Mouse (Mus musculus) ovary, postnatal 36 days (tissue): ENCODE results near the gene Synj1.

ENCODE experiments used
- DNase-seq: peaks from one replicate; pipeline ENCODE4 v3.0.0; 2022; ENCODE audit warnings: low spot score, mixed read lengths

Gene Synj1

GRCm38 (mm10) chr16:90946977-90947376 lies 64.1 kb downstream of the Synj1 start:
- DNase-seq = no peak

- DNase-seq = no peak
Measured at GRCm38 (mm10) chr16:90941246-90941645, 69.9 kb downstream of the Synj1 start.

- DNase-seq = peak; percentile 92
Measured at GRCm38 (mm10) chr16:90934687-90935328, 76.3 kb downstream of the Synj1 start, which contains the start of gene Cfap298. TSS of gene Cfap298 (minus strand) at chr16:90935114.

- peak; percentile 66 for DNase-seq
Measured at GRCm38 (mm10) chr16:90934193-90934686, 76.9 kb downstream of the Synj1 start.

GRCm38 (mm10) chr16:90933534-90934176 lies 77.5 kb downstream of the Synj1 start:
- DNase-seq = no peak

- DNase-seq = no peak
Measured at GRCm38 (mm10) chr16:90927446-90927845, 83.7 kb downstream of the Synj1 start.

- peak; percentile 65 for DNase-seq
Measured at GRCm38 (mm10) chr16:90925461-90925860, 85.6 kb downstream of the Synj1 start.

GRCm38 (mm10) chr16:90924606-90925370 lies 86.3 kb downstream of the Synj1 start:
- DNase-seq = peak; percentile 33

- DNase-seq = no peak
Measured at GRCm38 (mm10) chr16:90921471-90922159, 89.5 kb downstream of the Synj1 start.

- no peak for DNase-seq
Measured at GRCm38 (mm10) chr16:90917156-90917555, 94.0 kb downstream of the Synj1 start.

- no peak for DNase-seq
Measured at GRCm38 (mm10) chr16:90916040-90916481, 95.0 kb downstream of the Synj1 start.

- no peak for DNase-seq
Measured at GRCm38 (mm10) chr16:90911766-90912165, 99.3 kb downstream of the Synj1 start.

GRCm38 (mm10) chr16:90910855-90911533 lies 100.1 kb downstream of the Synj1 start:
- no peak for DNase-seq

- DNase-seq = no peak
Measured at GRCm38 (mm10) chr16:90907250-90907649, 103.9 kb downstream of the Synj1 start.

- no peak for DNase-seq
Measured at GRCm38 (mm10) chr16:90903300-90903699, 107.8 kb downstream of the Synj1 start.

GRCm38 (mm10) chr16:90901364-90901763 lies 109.7 kb downstream of the Synj1 start:
- DNase-seq = no peak

- peak; percentile 28 for DNase-seq
Measured at GRCm38 (mm10) chr16:90899498-90899897, 111.6 kb downstream of the Synj1 start.

- DNase-seq = no peak
Measured at GRCm38 (mm10) chr16:90897651-90898050, 113.5 kb downstream of the Synj1 start.

GRCm38 (mm10) chr16:90893792-90894191 lies 117.3 kb downstream of the Synj1 start:
- no peak for DNase-seq

- DNase-seq = no peak
Measured at GRCm38 (mm10) chr16:90893019-90893418, 118.1 kb downstream of the Synj1 start.

- DNase-seq = no peak
Measured at GRCm38 (mm10) chr16:90892081-90892480, 119.0 kb downstream of the Synj1 start.
